Mouse (Mus musculus) thymus, adult 2 months (tissue): Measurements from ENCODE around the gene Mpp4. TPM values are rescaled to one million over a fixed set of nuclear protein-coding genes. Genes with fewer than 3 reads are reported as not detected.
A peak's percentile ranks its signal among the peaks of the same experiment; 100 is the strongest.

Experiments
- DNase-seq: peaks from one replicate; pipeline ENCODE4 v3.0.0; 2021
- H3K27ac ChIP-seq: fragments of 200-500 bp; 2 replicates; pipeline ENCODE4 v1.5.1; 2012; ENCODE audit warnings: low read length, control low read depth; ENCODE audit not compliant: control insufficient read depth, insufficient read depth
- H3K27me3 ChIP-seq: fragments of 200-500 bp; 2 replicates; pipeline ENCODE4 v1.6.1; 2012; ENCODE audit warnings: mild to moderate bottlenecking, low read length, moderate library complexity, mixed read lengths; ENCODE audit not compliant: control insufficient read depth, insufficient read depth
- H3K36me3 ChIP-seq: fragments of 200-500 bp; 2 replicates; pipeline ENCODE4 v1.6.1; 2012; ENCODE audit warnings: mild to moderate bottlenecking, low read length, moderate library complexity; ENCODE audit not compliant: control insufficient read depth, insufficient read depth
- H3K4me1 ChIP-seq: fragments of 200-500 bp; replicated peaks from 2 replicates; pipeline ENCODE4 v1.6.1; 2012; ENCODE audit warnings: low read length; ENCODE audit not compliant: control insufficient read depth, insufficient read depth
- H3K4me3 ChIP-seq: fragments of 200-500 bp; 2 replicates; pipeline ENCODE4 v1.5.1; 2012; ENCODE audit warnings: mild to moderate bottlenecking, low read length, control low read depth, moderate library complexity; ENCODE audit not compliant: control insufficient read depth, insufficient read depth
- CTCF ChIP-seq: fragments of 200-500 bp; IDR thresholded peaks from 2 replicates; pipeline ENCODE4 v1.5.1; 2012; ENCODE audit warnings: mild to moderate bottlenecking, control low read depth, low read length, moderate library complexity, borderline replicate concordance; ENCODE audit not compliant: control insufficient read depth, poor library complexity, insufficient read depth; ENCODE audit errors: extremely low read depth
- POLR2A ChIP-seq: fragments of 200-500 bp; IDR thresholded peaks from 2 replicates; pipeline ENCODE4 v1.6.1; 2012; ENCODE audit warnings: mild to moderate bottlenecking, low read length, control low read depth, moderate library complexity; ENCODE audit not compliant: control insufficient read depth, poor library complexity, insufficient read depth; ENCODE audit errors: extremely low read depth
- WGBS: fragments of 180-500 bp; shearing (Covaris S2); methylation state at CpG from one replicate; pipeline ENCODE4 v1.1.7; 2018; 5-methylcytosine and 5-hydroxymethylcytosine counted together
- polyA plus RNA-seq: library from polyadenylated mRNA; depleted of rRNA; stranded (reverse); fragments of >200 nt; gene quantifications from 2 replicates; pipeline ENCODE4 v1.2.3, GENCODE M21; 2012

Mpp4 gene
- polyA plus RNA-seq, 1 experiment = 9.8 TPM

- TF ChIP-seq POLR2A = no peak
- no peak for TF ChIP-seq CTCF
- no peaks in the 10 kb centered on the region for H3K36me3 ChIP-seq
- WGBS = 72% methylated on average over 4 of the region's 4 CpGs
- H3K4me1 ChIP-seq = peaks cover 19% of the 10 kb centered on the region
- no peak overlapping the region; the same call in 1 of the 2 replicates for H3K27ac ChIP-seq
- no peak overlapping the region for H3K4me3 ChIP-seq
- no peaks in the 10 kb centered on the region for H3K27me3 ChIP-seq
- no peak for DNase-seq
Observed at GRCm38 (mm10) chr1:59152346-59152745, 10.8 kb downstream of the Mpp4 start.

DNA sequence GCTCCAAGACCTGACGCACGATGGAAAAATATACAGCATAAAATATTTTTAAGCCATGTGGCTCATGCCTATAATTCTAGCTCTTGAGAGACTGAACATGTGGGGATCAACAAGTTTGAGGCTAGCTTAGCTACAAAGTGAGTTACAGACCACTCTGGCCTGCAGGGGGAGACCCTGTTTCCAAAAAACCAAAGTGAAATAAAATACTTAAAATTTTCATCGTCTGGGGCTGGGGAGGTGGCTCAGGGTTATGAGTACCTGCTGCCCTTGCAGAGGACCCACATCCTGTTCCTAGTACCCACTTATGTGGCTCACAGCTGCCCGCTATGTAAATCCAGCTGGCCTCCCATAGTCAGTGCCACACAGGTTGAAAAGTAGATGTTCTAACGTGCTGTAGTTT lies 12.6 kb downstream of the Mpp4 start:
- peak; percentile 31 for DNase-seq
- Histone ChIP-seq H3K27ac (peak overlapping the region; percentile 50), H3K36me3 (no peaks in the 10 kb centered on the region), H3K27me3 (no peaks in the 10 kb centered on the region), H3K4me3 (no peak overlapping the region), H3K4me1 (peaks cover 11% of the 10 kb centered on the region)
- TF ChIP-seq CTCF = no peak
- no peak for TF ChIP-seq POLR2A
- WGBS = 29% methylated on average over 5 of the region's 5 CpGs

GRCm38 (mm10) chr1:59144543-59144942 lies 18.6 kb downstream of the Mpp4 start:
- 93% methylated on average over 10 of the region's 10 CpGs for WGBS
- H3K27ac ChIP-seq = no peak overlapping the region
- no peaks in the 10 kb centered on the region for H3K27me3 ChIP-seq
- peak; percentile 38 for DNase-seq
- TF ChIP-seq POLR2A = no peak
- TF ChIP-seq CTCF = peak; percentile 38; the same call in 1 of the 2 replicates
- no peaks in the 10 kb centered on the region; the same call in 1 of the 2 replicates for H3K4me1 ChIP-seq
- no peak overlapping the region for H3K4me3 ChIP-seq
- H3K36me3 ChIP-seq = no peaks in the 10 kb centered on the region

- Histone ChIP-seq H3K27ac (no peak overlapping the region), H3K27me3 (no peaks in the 10 kb centered on the region), H3K4me3 (no peak overlapping the region), H3K4me1 (no peaks in the 10 kb centered on the region; the same call in 1 of the 2 replicates), H3K36me3 (no peaks in the 10 kb centered on the region)
- peak; percentile 78 for DNase-seq
- TF ChIP-seq CTCF (no peak), POLR2A (no peak)
Observed at GRCm38 (mm10) chr1:59142809-59143208, 20.4 kb downstream of the Mpp4 start.

- TF ChIP-seq CTCF (no peak), POLR2A (no peak)
- no peak for DNase-seq
- no peaks in the 10 kb centered on the region for H3K27me3 ChIP-seq
- WGBS = 85% methylated on average over 5 of the region's 5 CpGs
- H3K36me3 ChIP-seq = no peaks in the 10 kb centered on the region
- H3K27ac ChIP-seq = no peak overlapping the region
- H3K4me3 ChIP-seq = no peak overlapping the region
- no peaks in the 10 kb centered on the region for H3K4me1 ChIP-seq
Observed at GRCm38 (mm10) chr1:59134419-59134818, 28.8 kb downstream of the Mpp4 start.

DNA sequence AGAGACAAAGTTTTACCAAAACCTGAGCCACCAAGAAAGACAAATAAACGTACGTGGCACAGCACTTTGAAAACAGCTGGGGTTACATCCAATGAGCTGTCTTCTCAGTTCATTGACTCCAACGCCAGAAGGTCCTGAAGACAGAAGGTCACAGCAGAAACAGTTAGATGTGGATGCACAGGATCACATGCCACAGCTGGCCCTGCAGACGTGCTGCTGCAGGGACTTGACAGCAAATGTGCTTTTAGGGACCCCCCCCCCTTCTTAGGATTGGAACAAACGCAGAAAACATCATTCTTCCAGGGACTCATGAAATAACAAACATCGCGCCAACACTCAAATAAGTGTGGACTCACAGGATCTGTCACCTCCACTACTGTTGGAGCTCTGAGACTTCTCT lies 34.3 kb downstream of the Mpp4 start:
- no peaks in the 10 kb centered on the region for H3K27me3 ChIP-seq
- no peaks in the 10 kb centered on the region for H3K4me1 ChIP-seq
- 89% methylated on average over 7 of the region's 7 CpGs for WGBS
- DNase-seq = no peak
- no peak overlapping the region for H3K27ac ChIP-seq
- no peaks in the 10 kb centered on the region for H3K36me3 ChIP-seq
- H3K4me3 ChIP-seq = no peak overlapping the region
- TF ChIP-seq POLR2A (no peak), CTCF (no peak)

DNA sequence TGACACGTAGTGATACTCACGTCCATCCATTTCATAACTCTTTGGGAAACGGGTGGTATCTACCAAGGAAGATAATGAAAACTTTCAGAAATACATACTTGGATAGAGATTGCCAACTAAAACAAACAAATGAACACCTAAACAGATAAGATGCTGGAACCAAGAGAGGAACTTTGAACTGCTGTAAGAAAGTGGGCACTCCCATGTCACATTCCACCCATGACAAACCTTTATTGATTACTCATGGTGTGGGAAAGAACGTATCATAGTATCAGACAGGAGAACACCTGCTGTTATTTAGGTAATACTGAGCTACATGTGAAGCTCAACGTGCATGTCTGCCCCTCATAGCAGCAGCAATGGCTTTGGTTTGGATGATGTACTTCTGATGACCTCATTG lies 37.6 kb downstream of the Mpp4 start:
- no peak for TF ChIP-seq POLR2A
- TF ChIP-seq CTCF = no peak
- H3K27ac ChIP-seq = no peak overlapping the region
- 89% methylated on average over 5 of the region's 5 CpGs for WGBS

More for the DNA sequence above, 37.6 kb downstream of the Mpp4 start:
- H3K4me3 ChIP-seq = no peak overlapping the region
- DNase-seq = no peak
- H3K36me3 ChIP-seq = no peaks in the 10 kb centered on the region
- no peaks in the 10 kb centered on the region for H3K27me3 ChIP-seq
- no peaks in the 10 kb centered on the region for H3K4me1 ChIP-seq
